Mouse (Mus musculus) embryo, embryonic 10 days (tissue): ENCODE measurements around the gene Cadm1.
A peak's percentile ranks its signal among the peaks of the same experiment; 100 is the strongest.

Source experiments
- DNase-seq: peaks from one replicate; pipeline ENCODE4 v3.0.0-alpha.2; 2015; ENCODE audit warnings: low spot score

Gene Cadm1

GRCm38 (mm10) chr9:47608921-47609320 is 78.9 kb downstream of the Cadm1 start:
- DNase-seq, result no peak

GRCm38 (mm10) chr9:47609443-47609842 is 79.5 kb downstream of the Cadm1 start:
- DNase-seq, result no peak

- no peak for DNase-seq
These were observed 80.3 kb downstream of the Cadm1 start for GRCm38 (mm10) chr9:47610316-47610715.

GRCm38 (mm10) chr9:47612894-47613412 is 83.0 kb downstream of the Cadm1 start:
- no peak for DNase-seq

GRCm38 (mm10) chr9:47615049-47615448 is 85.1 kb downstream of the Cadm1 start:
- no peak for DNase-seq

- no peak for DNase-seq
These were observed 86.4 kb downstream of the Cadm1 start for GRCm38 (mm10) chr9:47616391-47616790.

GRCm38 (mm10) chr9:47619501-47620029 is 89.6 kb downstream of the Cadm1 start:
- DNase-seq, result no peak

- DNase-seq, result peak; percentile 33
These were observed 93.8 kb downstream of the Cadm1 start for GRCm38 (mm10) chr9:47623447-47624445.

GRCm38 (mm10) chr9:47624565-47625520 is 94.9 kb downstream of the Cadm1 start:
- no peak for DNase-seq

- no peak for DNase-seq
These were observed 95.7 kb downstream of the Cadm1 start for GRCm38 (mm10) chr9:47625621-47626210.

GRCm38 (mm10) chr9:47627966-47628365 is 98.0 kb downstream of the Cadm1 start:
- DNase-seq, result no peak

- no peak for DNase-seq
These were observed 98.6 kb downstream of the Cadm1 start for GRCm38 (mm10) chr9:47628550-47628949.

GRCm38 (mm10) chr9:47634695-47635094 is 104.7 kb downstream of the Cadm1 start:
- no peak for DNase-seq

GRCm38 (mm10) chr9:47642663-47643062 is 112.7 kb downstream of the Cadm1 start:
- DNase-seq, result peak; percentile 60

- DNase-seq, result no peak
These were observed 115.1 kb downstream of the Cadm1 start for GRCm38 (mm10) chr9:47645056-47645455.

- DNase-seq, result no peak
These were observed 121.5 kb downstream of the Cadm1 start for GRCm38 (mm10) chr9:47651431-47651830.

- DNase-seq, result no peak
These were observed 122.2 kb downstream of the Cadm1 start for GRCm38 (mm10) chr9:47652203-47652602.

- DNase-seq, result no peak
These were observed 123.0 kb downstream of the Cadm1 start for GRCm38 (mm10) chr9:47652936-47653335.

GRCm38 (mm10) chr9:47659366-47660090 is 129.6 kb downstream of the Cadm1 start:
- no peak for DNase-seq

GRCm38 (mm10) chr9:47661611-47662010 is 131.6 kb downstream of the Cadm1 start:
- DNase-seq, result no peak

GRCm38 (mm10) chr9:47669206-47669605 is 139.2 kb downstream of the Cadm1 start:
- DNase-seq, result no peak
